Mouse (Mus musculus) MEL (cell line): ENCODE data around the gene St7l.

ENCODE experiments used
- CTCF ChIP-seq, 3 experiments: IDR thresholded peaks in 2 of 3; conservative IDR thresholded peaks in 1 of 3; 2 replicates each; pipeline ENCODE4 v1.5.1; 2011 to 2012; ENCODE audit warnings: low read length in 3 of 3, low read depth in 2 of 3, mild to moderate bottlenecking in 2 of 3, improper control_type of control experiment in 1 of 3, inconsistent platforms in 1 of 3, mixed read lengths in 1 of 3, moderate library complexity in 1 of 3; ENCODE audit not compliant: control insufficient read depth in 1 of 3, insufficient read depth in 1 of 3, poor library complexity in 1 of 3, severe bottlenecking in 1 of 3
- MAZ ChIP-seq: IDR thresholded peaks from 2 replicates; pipeline ENCODE4 v1.6.1; 2012; ENCODE audit warnings: low read depth, mild to moderate bottlenecking, inconsistent platforms, low read length, improper control_type of control experiment
- NRF1 ChIP-seq: IDR thresholded peaks from 2 replicates; pipeline ENCODE4 v1.6.1; 2014; ENCODE audit warnings: low read depth, mild to moderate bottlenecking, inconsistent platforms, low read length, improper control_type of control experiment, moderate library complexity; ENCODE audit not compliant: poor library complexity, insufficient read depth, severe bottlenecking
- POLR2A ChIP-seq, 2 experiments: IDR thresholded peaks; 2 replicates each; pipeline ENCODE4 v1.6.1; 2011 to 2012; ENCODE audit warnings: low read length in 2 of 2, mild to moderate bottlenecking in 2 of 2, control low read depth in 1 of 2, improper control_type of control experiment in 1 of 2, low read depth in 1 of 2, moderate library complexity in 1 of 2; ENCODE audit not compliant: control insufficient read depth in 1 of 2, insufficient read depth in 1 of 2, poor library complexity in 1 of 2
- POLR2AphosphoS2 ChIP-seq: IDR thresholded peaks from 2 replicates; pipeline ENCODE4 v1.6.1; 2011; ENCODE audit warnings: low read length, improper control_type of control experiment
- RCOR1 ChIP-seq: IDR thresholded peaks from 2 replicates; pipeline ENCODE4 v1.6.1; 2012; ENCODE audit warnings: low read depth, mild to moderate bottlenecking, inconsistent platforms, low read length, improper control_type of control experiment
- SMC3 ChIP-seq: IDR thresholded peaks from 2 replicates; pipeline ENCODE4 v1.6.1; 2011; ENCODE audit warnings: low read depth, low read length, improper control_type of control experiment
- ZNF384 ChIP-seq: IDR thresholded peaks from 2 replicates; pipeline ENCODE4 v1.6.1; 2012; ENCODE audit warnings: low read depth, mild to moderate bottlenecking, inconsistent platforms, low read length, improper control_type of control experiment

GRCm38 (mm10) chr3:104835797-104836196, 28.0 kb upstream of the St7l start:
- TF ChIP-seq CTCF (IDR thresholded peaks at IDR 0.05 in 2 of 3, conservative IDR thresholded peaks at IDR 0.05 in 1 of 3; ENCODE audit: control insufficient read depth in 1 of 3, insufficient read depth in 1 of 3, low read depth in 2 of 3, low read length in 3 of 3, poor library complexity in 1 of 3, severe bottlenecking in 1 of 3) (no peak), POLR2A (IDR thresholded peaks at IDR 0.05; ENCODE audit: control insufficient read depth in 1 of 2, insufficient read depth in 1 of 2, low read depth in 1 of 2, low read length in 2 of 2, poor library complexity in 1 of 2) (no peak), MAZ (no peak), RCOR1 (no peak), ZNF384 (no peak), POLR2AphosphoS2 (no peak), SMC3 (no peak), NRF1 (no peak)
